Mouse (Mus musculus) megakaryocyte, embryonic 14.5 days (primary cell): ENCODE data around the gene Pdia6.

Experiments
- FLI1 ChIP-seq: IDR thresholded peaks from 2 replicates; pipeline ENCODE4 v1.6.1; 2012; ENCODE audit warnings: low read length, inconsistent platforms, mixed read lengths
- GATA1 ChIP-seq: IDR thresholded peaks from 3 replicates; pipeline ENCODE4 v1.6.1; 2012; ENCODE audit warnings: mixed read lengths, low read length, inconsistent platforms, borderline replicate concordance

DNA sequence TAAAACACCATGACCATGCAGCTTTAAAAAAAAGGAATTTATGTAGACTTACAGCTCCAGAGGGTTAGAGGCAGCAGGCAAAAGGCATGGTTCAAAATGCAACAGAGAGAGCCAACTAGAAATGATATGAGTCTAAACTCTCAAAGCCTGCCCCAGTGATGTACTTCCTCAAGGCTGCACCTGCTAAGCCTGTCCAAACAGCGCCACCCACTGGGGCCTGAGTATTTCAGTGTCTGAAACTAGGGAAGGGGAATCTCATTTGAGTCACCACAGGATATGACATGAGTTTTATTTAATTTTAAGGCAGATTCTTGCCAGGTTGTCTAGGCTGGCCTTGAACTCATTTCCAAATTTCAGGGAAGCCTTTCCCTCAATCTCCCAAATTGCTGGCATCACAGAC is 4.9 kb downstream of the Pdia6 start:
- TF ChIP-seq FLI1 (no peak), GATA1 (no peak)
